Mouse (Mus musculus) duodenum, adult 2 months (tissue): Measurements from ENCODE around the gene Nosip. TPM values are rescaled to one million over a fixed set of nuclear protein-coding genes. Genes with fewer than 3 reads are reported as not detected.

Experiments used
- polyA plus RNA-seq: library from polyadenylated mRNA; depleted of rRNA; stranded (reverse); fragments of >200 nt; gene quantifications from 2 replicates; pipeline ENCODE4 v1.2.3, GENCODE M21; 2012; ENCODE audit warnings: low replicate concordance; rRNA removed

Nosip gene
- polyA plus RNA-seq: 47.3 and 54.0 TPM in 2 replicates

DNA sequence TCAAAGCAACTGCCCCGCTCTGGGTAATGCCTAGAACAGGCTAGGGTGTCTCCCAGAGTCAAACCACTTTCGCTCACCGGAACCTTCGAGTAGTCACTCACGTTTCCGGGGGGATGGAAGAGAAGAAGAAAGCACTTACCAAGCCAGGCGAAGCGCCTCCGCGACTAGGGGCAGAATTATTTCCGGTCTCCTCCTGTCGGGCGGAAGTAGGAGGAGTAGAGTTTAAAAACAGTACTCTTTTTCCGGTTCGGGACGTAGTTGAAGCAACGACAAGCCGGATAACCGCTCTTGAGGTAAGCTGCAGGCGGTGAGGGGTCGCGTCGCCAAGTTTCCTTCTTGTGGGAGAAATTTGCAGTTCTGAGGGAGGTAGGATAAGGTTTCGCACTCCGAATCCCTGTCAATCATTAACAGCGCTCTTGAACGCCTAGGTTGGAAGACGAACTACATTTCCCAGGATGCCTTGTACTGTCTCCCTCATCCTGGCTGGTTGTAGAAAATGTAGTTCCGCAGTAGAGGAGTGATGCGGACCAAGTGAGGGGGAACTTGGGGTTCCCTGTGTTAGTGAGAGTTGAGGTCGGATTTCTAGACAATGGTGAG, at the start of gene Nosip, which contains the start of gene Prrg2:
Nosip (plus strand) TSS at position 191 of the 597 bp plus-strand sequence.
Prrg2 (minus strand) TSS at position 439 of the 597 bp plus-strand sequence.

GRCm38 (mm10) chr7:45015957-45016612, 46.1 kb upstream of the Nosip start, which contains the start of gene Scaf1:
TSS of gene Scaf1 (minus strand) at chr7:45016363.

DNA sequence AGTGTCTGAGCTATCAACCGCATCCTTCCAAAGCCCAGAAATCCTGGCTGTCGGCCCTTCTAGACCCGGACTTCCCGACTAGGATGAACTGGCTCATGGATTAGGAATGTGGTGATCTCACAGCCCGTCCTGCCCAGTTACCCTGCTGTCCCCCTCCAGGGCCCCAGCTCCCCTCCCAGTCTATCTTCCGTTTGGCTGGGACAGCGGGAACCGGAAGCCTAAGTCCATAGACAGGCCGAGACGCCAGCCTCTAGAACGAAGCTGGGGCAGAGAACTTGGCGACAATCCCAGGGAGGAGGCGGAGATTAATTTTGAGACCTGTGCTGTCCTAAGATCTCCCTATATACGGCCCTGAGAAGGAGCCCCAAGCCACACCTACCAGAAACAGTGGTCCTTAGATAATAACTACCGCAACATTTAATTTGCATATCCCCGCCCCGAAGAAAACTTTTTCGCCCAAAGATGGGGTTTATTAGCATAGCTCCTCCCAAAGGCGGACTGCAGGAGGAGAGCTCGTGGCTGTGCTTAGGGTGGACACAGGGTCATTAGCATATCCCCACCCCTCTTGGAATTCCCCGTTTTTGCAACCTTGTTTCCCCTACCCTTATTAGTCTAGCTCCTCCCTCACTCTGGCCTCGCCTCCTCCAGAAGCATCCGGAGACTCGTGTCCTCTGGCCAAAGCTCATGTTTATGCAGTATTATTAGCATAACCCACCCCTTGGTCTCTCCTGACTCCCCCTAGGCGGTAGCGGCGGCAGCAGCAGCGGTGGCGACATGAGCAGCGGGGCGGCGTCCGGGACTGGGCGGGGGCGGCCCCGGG, 44.8 kb upstream of the Nosip start, which contains the start of gene Rras:
Rras (plus strand) TSS at position 720 of the 820 bp plus-strand sequence.

DNA sequence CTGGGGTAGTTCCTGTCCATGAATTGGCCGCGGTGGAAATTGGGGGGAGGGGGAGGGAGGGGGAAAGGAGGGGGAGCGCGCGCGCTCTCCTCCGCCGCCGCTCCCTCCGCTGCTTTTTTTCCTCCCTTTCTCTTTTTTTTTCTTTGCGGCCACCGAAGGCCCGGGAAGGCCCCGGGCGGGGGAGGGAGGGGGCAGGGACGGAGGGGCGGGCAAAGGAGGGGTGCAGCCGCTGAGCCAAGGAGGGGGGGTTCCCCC, 9.4 kb upstream of the Nosip start, which contains the start of gene Prr12:
Prr12 (minus strand) TSS at position 20 of the 255 bp plus-strand sequence.

GRCm38 (mm10) chr7:45092048-45092447, 29.8 kb downstream of the Nosip start, which contains the start of gene Rcn3:
TSS of gene Rcn3 (minus strand) at chr7:45092221.

GRCm38 (mm10) chr7:45103652-45104180, 41.5 kb downstream of the Nosip start, which contains the start of gene Fcgrt:
TSS of gene Fcgrt (minus strand) at chr7:45103851.

DNA sequence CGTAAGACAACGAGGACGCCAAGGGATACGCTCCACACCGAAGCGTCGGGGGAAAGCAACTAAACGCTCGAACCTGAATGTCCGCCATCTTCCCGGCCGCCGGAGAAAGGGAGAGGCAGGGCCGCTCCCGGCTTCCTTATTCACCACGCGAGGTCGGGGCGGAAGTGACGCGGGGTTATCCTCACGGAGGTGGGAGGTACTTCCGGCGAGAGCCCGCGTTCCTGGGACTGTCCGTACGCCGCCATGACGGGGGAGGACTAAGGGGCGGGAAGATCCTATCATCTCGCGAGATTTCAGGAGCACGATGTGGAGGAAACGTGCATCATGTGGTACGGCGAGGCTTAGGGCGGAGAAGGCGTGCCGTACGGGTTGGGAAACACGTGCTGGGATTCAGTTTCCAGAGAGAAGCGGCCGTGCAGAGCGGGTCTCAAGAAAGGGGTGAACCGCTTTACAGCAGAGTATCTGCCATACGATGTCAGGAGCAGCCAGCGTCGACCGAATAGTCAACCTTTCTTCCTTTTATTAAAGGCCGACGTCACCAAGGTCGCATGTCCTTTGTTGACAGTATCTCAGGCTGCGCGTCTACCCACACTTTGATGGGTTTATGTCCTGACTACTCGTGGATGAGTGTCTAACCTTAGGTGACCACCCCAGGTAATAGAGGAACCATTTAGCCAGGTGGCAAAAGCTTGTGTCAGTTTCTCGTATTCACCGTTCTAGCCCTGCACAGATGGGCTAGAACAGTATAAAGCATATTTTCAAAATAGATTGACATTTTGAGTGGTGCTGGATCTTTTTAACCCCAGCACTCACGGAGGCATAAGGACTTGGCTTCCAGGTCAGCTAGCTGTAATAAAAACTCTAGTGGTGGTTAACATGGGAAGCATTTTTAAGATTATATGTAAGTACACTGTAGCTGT, 62.3 kb downstream of the Nosip start, which contains the start of gene Rps11:
Rps11 (minus strand) TSS at position 216 of the 920 bp plus-strand sequence.

Other genes starting within 250 kb of the Nosip start
- 45.1 and 62.8 TPM in 2 replicates for gene Nup62, start 246.3 kb upstream of the Nosip start, polyA plus RNA-seq
- 2.2 and 6.3 TPM in 2 replicates for gene Il4i1, start 246.0 kb upstream of the Nosip start, polyA plus RNA-seq
- gene Atf5, start 245.8 kb upstream of the Nosip start, polyA plus RNA-seq: 132 and 137 TPM in 2 replicates
- gene Akt1s1, start 213.4 kb upstream of the Nosip start, polyA plus RNA-seq: 248 and 535 TPM in 2 replicates
- gene Tbc1d17, start 213.3 kb upstream of the Nosip start, polyA plus RNA-seq: 67.0 and 80.1 TPM in 2 replicates
- 50.8 and 86.4 TPM in 2 replicates for gene Pnkp, start 205.3 kb upstream of the Nosip start, polyA plus RNA-seq
- gene Ptov1, start 192.6 kb upstream of the Nosip start, polyA plus RNA-seq: 116 and 164 TPM in 2 replicates
- 280 and 331 TPM in 2 replicates for gene Med25, start 169.7 kb upstream of the Nosip start, polyA plus RNA-seq
- gene Fuz, start 166.3 kb upstream of the Nosip start, polyA plus RNA-seq: 34.2 and 46.4 TPM in 2 replicates
- gene Ap2a1, start 132.9 kb upstream of the Nosip start, polyA plus RNA-seq: 76.5 and 82.3 TPM in 2 replicates
- gene Tsks, start 119.2 kb upstream of the Nosip start, polyA plus RNA-seq: 0.49 TPM in 1 of 2 replicates, not detected in the other
- gene Cpt1c, start 87.6 kb upstream of the Nosip start, polyA plus RNA-seq: 6.7 and 11.1 TPM in 2 replicates
- 45.6 and 61.7 TPM in 2 replicates for gene Prmt1, start 75.9 kb upstream of the Nosip start, polyA plus RNA-seq
- gene Irf3, start 64.8 kb upstream of the Nosip start, polyA plus RNA-seq: 70.7 and 84.2 TPM in 2 replicates
- 26.3 and 28.8 TPM in 2 replicates for gene Bcl2l12, start 63.7 kb upstream of the Nosip start, polyA plus RNA-seq
- 59.7 and 64.8 TPM in 2 replicates for gene Scaf1, start 46.1 kb upstream of the Nosip start, polyA plus RNA-seq
- gene Rras, start 44.5 kb upstream of the Nosip start, polyA plus RNA-seq: 76.8 and 77.3 TPM in 2 replicates
- gene Prr12, start 9.5 kb upstream of the Nosip start, polyA plus RNA-seq: 8.5 and 9.7 TPM in 2 replicates
- gene Prrg2, start 248 bp downstream of the Nosip start, polyA plus RNA-seq: 145 and 313 TPM in 2 replicates
- 42.1 and 62.3 TPM in 2 replicates for gene Rcn3, start 29.8 kb downstream of the Nosip start, polyA plus RNA-seq
- 84.8 and 148 TPM in 2 replicates for gene Fcgrt, start 41.4 kb downstream of the Nosip start, polyA plus RNA-seq
- gene Rps11, start 62.0 kb downstream of the Nosip start, polyA plus RNA-seq: 86.3 and 120 TPM in 2 replicates
- gene Rpl13a, start 66.3 kb downstream of the Nosip start, polyA plus RNA-seq: 462 and 1,279 TPM in 2 replicates
- gene Gm45713, start 73.8 kb downstream of the Nosip start, polyA plus RNA-seq: 2.6 TPM in 1 of 2 replicates, not detected in the other
- 41.6 and 41.8 TPM in 2 replicates for gene Flt3l, start 74.0 kb downstream of the Nosip start, polyA plus RNA-seq
- gene Pih1d1, start 91.9 kb downstream of the Nosip start, polyA plus RNA-seq: 33.6 and 51.7 TPM in 2 replicates
- gene Aldh16a1, start 92.2 kb downstream of the Nosip start, polyA plus RNA-seq: 214 and 420 TPM in 2 replicates
- gene Slc17a7, start 101.5 kb downstream of the Nosip start, polyA plus RNA-seq: 0.07 and 0.09 TPM in 2 replicates
- not detected in 2 replicates for gene Gfy, start 117.1 kb downstream of the Nosip start, polyA plus RNA-seq
- not detected in 2 replicates for gene Pth2, start 118.6 kb downstream of the Nosip start, polyA plus RNA-seq
- gene Ccdc155, start 142.5 kb downstream of the Nosip start, polyA plus RNA-seq: 0.04 TPM in 1 of 2 replicates, not detected in the other
- 0.11 and 1.4 TPM in 2 replicates for gene Dkkl1, start 149.7 kb downstream of the Nosip start, polyA plus RNA-seq
- 7.2 and 14.7 TPM in 2 replicates for gene Tead2, start 153.3 kb downstream of the Nosip start, polyA plus RNA-seq
- gene Cd37, start 176.7 kb downstream of the Nosip start, polyA plus RNA-seq: 12.2 and 41.2 TPM in 2 replicates
- not detected in 2 replicates for gene Slc6a16, start 178.7 kb downstream of the Nosip start, polyA plus RNA-seq
- gene Slc6a21, start 215.1 kb downstream of the Nosip start, polyA plus RNA-seq: 0.13 TPM in 1 of 2 replicates, not detected in the other